Mouse (Mus musculus): Measurements from ENCODE around the gene Abraxas2. TPM values are rescaled to one million over a fixed set of nuclear protein-coding genes. Genes with fewer than 3 reads are reported as not detected.

The Abraxas2 gene
- polyA plus RNA-seq, 1 experiment from 2014 or later, result 34.6 TPM

DNA sequence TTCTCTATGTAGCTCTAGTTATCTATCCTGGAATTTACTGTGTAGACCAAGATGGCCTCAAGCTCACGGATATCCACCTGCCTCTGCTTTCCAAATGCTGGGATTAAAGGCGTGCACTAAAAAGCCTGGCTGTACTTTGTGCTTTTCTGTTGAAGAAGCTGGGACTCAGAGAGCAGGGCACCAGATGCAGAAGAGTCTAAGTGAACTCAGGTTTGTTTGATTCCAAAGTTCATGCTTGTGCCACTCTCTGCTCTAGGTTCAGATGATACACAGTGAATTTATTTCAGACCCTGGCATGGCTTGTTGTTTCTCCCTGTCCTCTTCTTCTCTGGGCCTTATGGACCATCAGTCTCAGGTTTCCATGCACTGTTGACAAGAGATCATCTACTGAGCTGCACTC is 66.2 kb downstream of the Abraxas2 start:
- Histone ChIP-seq H3K4me2 (no peak overlapping the region), H3K4me1 (no peaks in the 10 kb centered on the region), H3K36me3 (no peaks in the 10 kb centered on the region), H3K27me3 (replicated peaks) (no peaks in the 10 kb centered on the region), H3K9me3 (no peaks in the 10 kb centered on the region), H3K27ac (no peak overlapping the region), H3K9ac (no peak overlapping the region), H3K4me3 (replicated peaks) (no peak overlapping the region)
- WGBS, result 81% methylated on average over 2 of the region's 2 CpGs
- ATAC-seq (ENCODE audit: insufficient read depth, low FRiP score, low read depth), result no peak; the same call in 1 of the 2 replicates

DNA sequence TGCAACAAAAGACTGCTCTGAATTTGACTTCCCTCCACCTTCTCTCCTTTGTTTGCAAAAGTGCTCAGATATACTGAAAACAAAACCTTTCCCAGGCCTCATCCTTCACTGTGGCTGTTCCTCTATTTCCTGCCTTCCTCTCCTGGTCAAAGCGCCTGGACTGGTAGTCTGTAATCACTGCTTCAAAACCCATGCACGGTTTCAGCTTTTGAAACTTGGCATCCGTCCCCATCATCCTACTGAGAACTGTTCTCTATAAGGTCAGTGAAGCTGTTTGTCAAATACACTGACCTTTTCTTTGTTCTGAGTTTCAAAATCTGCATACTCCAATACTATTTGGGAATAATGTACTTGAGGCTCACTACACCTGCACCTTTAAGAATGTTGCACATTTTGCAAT is 68.2 kb downstream of the Abraxas2 start:
- H3K4me1 ChIP-seq, result no peaks in the 10 kb centered on the region
- no peak overlapping the region for H3K4me2 ChIP-seq
- no peak overlapping the region for H3K9ac ChIP-seq
- no peak for ATAC-seq (ENCODE audit: insufficient read depth, low FRiP score, low read depth)
- H3K27me3 ChIP-seq (replicated peaks), result no peaks in the 10 kb centered on the region
- H3K36me3 ChIP-seq, result no peaks in the 10 kb centered on the region
- 54% methylated on average over 3 of the region's 3 CpGs for WGBS
- no peak overlapping the region for H3K27ac ChIP-seq
- H3K9me3 ChIP-seq, result no peaks in the 10 kb centered on the region
- H3K4me3 ChIP-seq (replicated peaks), result no peak overlapping the region

GRCm38 (mm10) chr7:132930055-132930454 is 71.0 kb downstream of the Abraxas2 start:
- H3K36me3 ChIP-seq, result no peaks in the 10 kb centered on the region
- no peaks in the 10 kb centered on the region for H3K27me3 ChIP-seq (replicated peaks)
- peak overlapping the region; percentile 60 for H3K4me2 ChIP-seq
- no peak overlapping the region for H3K27ac ChIP-seq
- ATAC-seq (ENCODE audit: insufficient read depth, low FRiP score, low read depth), result no peak
- peak overlapping the region; percentile 87 for H3K4me3 ChIP-seq (replicated peaks)
- no peaks in the 10 kb centered on the region for H3K9me3 ChIP-seq
- H3K9ac ChIP-seq, result no peak overlapping the region
- 83% methylated on average over 5 of the region's 5 CpGs for WGBS
- H3K4me1 ChIP-seq, result peaks cover 4% of the 10 kb centered on the region; the same call in 1 of the 2 replicates

GRCm38 (mm10) chr7:132930850-132931559 is 72.0 kb downstream of the Abraxas2 start, which contains the start of gene Zranb1:
Zranb1 (plus strand) TSS chr7:132931142.
- under 1% methylated on average over 82 of the region's 93 CpGs for WGBS

DNA sequence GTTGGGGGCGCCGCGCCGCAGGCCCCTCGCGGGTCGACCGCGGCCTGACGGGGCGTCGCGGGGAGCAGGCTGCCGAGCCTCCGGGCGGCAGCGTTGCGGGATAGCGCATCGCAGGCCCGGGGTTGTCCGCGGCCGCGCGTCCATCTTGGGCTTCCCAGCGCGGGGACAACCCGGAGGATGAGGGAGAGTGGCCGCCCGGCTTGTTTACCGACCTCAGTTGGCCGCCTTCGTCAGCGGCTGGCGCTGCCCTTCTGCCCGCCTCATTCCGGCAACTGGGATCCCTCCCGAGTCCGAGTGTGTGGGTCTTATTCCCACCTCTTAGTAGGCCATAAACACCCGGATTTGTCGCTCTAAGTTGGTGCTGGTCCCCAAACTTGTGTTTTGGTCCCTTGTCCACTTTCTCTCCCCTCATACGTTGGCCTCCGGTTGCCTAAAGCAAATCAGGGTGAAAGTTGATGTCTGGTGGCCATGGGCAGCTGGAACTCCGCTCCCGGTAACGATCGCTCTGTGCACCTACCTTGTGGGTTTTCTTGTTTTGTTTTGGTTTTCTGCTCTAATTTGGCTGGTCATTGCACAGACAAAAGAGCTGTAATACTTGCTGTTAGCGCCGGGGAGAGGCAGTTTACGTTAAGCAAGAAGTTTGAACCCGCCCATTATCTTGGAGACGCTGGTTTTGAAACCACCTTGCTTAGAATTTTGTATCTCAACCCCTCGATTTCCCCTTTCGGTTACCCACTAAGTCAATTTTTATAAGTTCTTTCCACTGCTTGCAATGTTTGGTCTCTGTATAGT is 72.7 kb downstream of the Abraxas2 start:
- Histone ChIP-seq H3K4me3 (replicated peaks) (peak overlapping the region; percentile 87), H3K9ac (peak overlapping the region; percentile 68), H3K27ac (peak overlapping the region; percentile 98), H3K4me1 (peaks cover 4% of the 10 kb centered on the region; the same call in 1 of the 2 replicates), H3K9me3 (no peaks in the 10 kb centered on the region), H3K36me3 (no peaks in the 10 kb centered on the region), H3K4me2 (peak overlapping the region; percentile 61), H3K27me3 (replicated peaks) (no peaks in the 10 kb centered on the region)
- 0 out of 2 replicates have a peak, but pooled peaks have one; percentile 12 for ATAC-seq (ENCODE audit: insufficient read depth, low FRiP score, low read depth)
- under 1% methylated on average over 53 of the region's 55 CpGs for WGBS

More at GRCm38 (mm10) chr7:132930850-132931559, 72.0 kb downstream of the Abraxas2 start, which contains the start of gene Zranb1:
- peak within 1 kb of the TSS; percentile 72 for H3K9ac ChIP-seq
- H3K4me1 ChIP-seq, result peaks cover 4% of the 10 kb centered on the region; the same call in 1 of the 2 replicates
- no peaks in the 10 kb centered on the region for H3K27me3 ChIP-seq (replicated peaks)
- no peaks in the 10 kb centered on the region for H3K36me3 ChIP-seq
- H3K4me2 ChIP-seq, result peak within 1 kb of the TSS; percentile 61
- peak within 1 kb of the TSS; percentile 98 for H3K27ac ChIP-seq
- ATAC-seq (ENCODE audit: insufficient read depth, low FRiP score, low read depth), result peak; percentile 99
- H3K4me3 ChIP-seq (replicated peaks), result peak within 1 kb of the TSS; percentile 87
- H3K9me3 ChIP-seq, result no peaks in the 10 kb centered on the region

DNA sequence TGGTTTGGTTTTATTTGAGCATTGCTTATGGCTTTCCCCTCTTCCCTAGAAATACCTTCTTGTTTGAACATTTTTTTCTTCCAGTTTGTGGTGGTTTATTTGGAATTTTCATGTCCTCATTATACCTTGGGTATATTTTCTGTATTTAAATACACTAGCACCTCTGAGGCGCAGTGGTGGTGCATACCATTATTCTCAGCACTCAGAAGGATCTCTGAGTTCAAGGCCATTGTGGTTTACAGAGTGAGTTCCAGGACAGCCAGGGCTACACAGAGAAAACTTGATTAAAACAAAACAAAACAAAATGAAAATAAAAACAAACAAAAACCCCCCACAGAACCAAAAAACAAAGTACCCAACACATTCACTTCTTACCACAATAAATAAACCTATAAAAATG is 74.3 kb downstream of the Abraxas2 start:
- Histone ChIP-seq H3K4me2 (no peak overlapping the region), H3K9ac (no peak overlapping the region), H3K4me3 (replicated peaks) (no peak overlapping the region), H3K27ac (no peak overlapping the region), H3K27me3 (replicated peaks) (no peaks in the 10 kb centered on the region), H3K9me3 (no peaks in the 10 kb centered on the region), H3K4me1 (peaks cover 4% of the 10 kb centered on the region; the same call in 1 of the 2 replicates), H3K36me3 (no peaks in the 10 kb centered on the region)
- 86% methylated on average over 1 of the region's 1 CpGs for WGBS
- ATAC-seq (ENCODE audit: insufficient read depth, low FRiP score, low read depth), result no peak

Other genes with a start within 250 kb of the Abraxas2 start
- 14.7 and 15.9 TPM in 2 replicates for gene Lhpp, start 248.6 kb upstream of the Abraxas2 start, polyA plus RNA-seq (2015; fragmentation: Nextera tagmentation; extraction: Ambion mirVana)
- 15.5 and 17.3 TPM in 2 replicates for gene Fam53b, start 45.3 kb upstream of the Abraxas2 start, polyA plus RNA-seq (2015; fragmentation: Nextera tagmentation; extraction: Ambion mirVana)
- gene Eef1akmt2, start 6.6 kb upstream of the Abraxas2 start, polyA plus RNA-seq (2015; fragmentation: Nextera tagmentation; extraction: Ambion mirVana), result 62.3 and 63.3 TPM in 2 replicates
- 12.7 and 13.1 TPM in 2 replicates for gene Zranb1, start 71.9 kb downstream of the Abraxas2 start, polyA plus RNA-seq (2015; fragmentation: Nextera tagmentation; extraction: Ambion mirVana)